Mouse (Mus musculus) ES-E14 (cell line): ENCODE data around the gene Tectb. TPM values are rescaled to one million over a fixed set of nuclear protein-coding genes. Genes with fewer than 3 reads are reported as not detected.

Experiments used
- DNase-seq: peaks from one replicate; pipeline ENCODE4 v3.0.0-alpha.2; 2013; ENCODE audit warnings: low read depth, low spot score
- H3K27ac ChIP-seq: 2 replicates; pipeline ENCODE4 v1.5.1; 2012; ENCODE audit warnings: low read depth, mild to moderate bottlenecking, low read length, moderate library complexity, mixed read lengths; ENCODE audit not compliant: poor library complexity, insufficient read depth, severe bottlenecking
- H3K36me3 ChIP-seq: 2 replicates; pipeline ENCODE4 v1.6.1; 2012; ENCODE audit warnings: mild to moderate bottlenecking, low read length, moderate library complexity, mixed read lengths; ENCODE audit not compliant: control insufficient read depth, poor library complexity, insufficient read depth, severe bottlenecking
- H3K4me1 ChIP-seq, 2 experiments: fragments of 150-350 bp in 1 of 2; sonication (generic) in 1 of 2; 2 replicates each; pipeline ENCODE4 v1.6.1; 2012; ENCODE audit warnings: low read length in 2 of 2, mild to moderate bottlenecking in 1 of 2, mixed read lengths in 1 of 2; ENCODE audit not compliant: control insufficient read depth in 2 of 2, insufficient read depth in 2 of 2, poor library complexity in 1 of 2
- H3K4me3 ChIP-seq, 2 experiments: fragments of 150-350 bp in 1 of 2; sonication (generic) in 1 of 2; 2 replicates each; pipeline ENCODE4 v1.5.1; 2012; ENCODE audit warnings: low read length in 2 of 2, low read depth in 1 of 2, mild to moderate bottlenecking in 1 of 2, mixed read lengths in 1 of 2; ENCODE audit not compliant: insufficient read depth in 1 of 2, poor library complexity in 1 of 2, severe bottlenecking in 1 of 2
- H3K9ac ChIP-seq: 2 replicates; pipeline ENCODE4 v1.6.1; 2012; ENCODE audit warnings: low read depth, mild to moderate bottlenecking, low read length, mixed read lengths; ENCODE audit not compliant: poor library complexity, insufficient read depth, severe bottlenecking
- H3K9me3 ChIP-seq: fragments of 150-350 bp; sonication (generic); 2 replicates; pipeline ENCODE4 v1.6.1; 2012; ENCODE audit warnings: low read depth, mild to moderate bottlenecking, low read length; ENCODE audit not compliant: control insufficient read depth, insufficient read depth
- CHD2 ChIP-seq: IDR thresholded peaks from 2 replicates; pipeline ENCODE4 v1.6.1; 2014; ENCODE audit warnings: mild to moderate bottlenecking, low read depth, low read length, inconsistent platforms
- HCFC1 ChIP-seq: IDR thresholded peaks from 2 replicates; pipeline ENCODE4 v1.6.1; 2012; ENCODE audit warnings: low read length, inconsistent platforms, borderline replicate concordance; ENCODE audit not compliant: insufficient read depth
- MAFK ChIP-seq: IDR thresholded peaks from 2 replicates; pipeline ENCODE4 v1.6.1; 2014; ENCODE audit warnings: mild to moderate bottlenecking, low read depth, low read length, inconsistent platforms; ENCODE audit not compliant: insufficient read depth
- ZC3H11A ChIP-seq: IDR thresholded peaks from 2 replicates; pipeline ENCODE4 v1.6.1; 2012; ENCODE audit warnings: low read depth, mild to moderate bottlenecking, inconsistent platforms, low read length, borderline replicate concordance
- ZNF384 ChIP-seq: IDR thresholded peaks from 2 replicates; pipeline ENCODE4 v1.6.1; 2012; ENCODE audit warnings: low read depth, low read length, inconsistent platforms
- in situ Hi-C, 2 experiments: fragments of 600-800 bp; cut with MboI; formaldehyde crosslinking; loops; one replicate each; pipeline ENCODE4 v1.15.1; 2025; ENCODE audit warnings: low sequenced_read_pairs in 2 of 2, inconsistent platforms in 1 of 2; ENCODE audit not compliant: unreplicated experiment in 2 of 2
- total RNA-seq: library from RNA; depleted of rRNA; stranded (reverse); fragments of 300-350 nt; gene quantifications from 2 replicates; pipeline ENCODE4 v1.2.3, GENCODE M21; 2012; rRNA removed

The Tectb gene
- not detected in 2 replicates for total RNA-seq

DNA sequence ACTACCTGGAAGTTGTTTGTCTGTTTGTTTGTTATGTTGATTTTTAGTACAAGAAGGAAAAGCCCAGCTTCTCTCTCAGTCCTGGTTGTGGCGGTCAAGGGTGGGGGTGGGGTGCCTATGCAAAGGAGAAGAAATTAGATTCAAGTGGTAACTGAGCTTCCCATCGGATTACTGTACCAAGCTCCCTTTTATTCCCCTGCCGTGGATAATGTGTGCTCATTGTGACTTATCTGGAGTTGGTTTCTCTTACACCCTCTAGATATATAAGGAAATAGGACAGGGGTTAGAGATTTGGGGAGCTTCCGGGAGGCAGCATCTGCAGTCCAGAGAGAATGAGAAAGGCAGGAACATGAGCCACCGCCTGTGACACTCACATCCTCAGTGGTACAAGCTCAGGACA is at the start of gene Tectb:
Tectb (plus strand) TSS at position 301 of the 400 bp plus-strand sequence.
- no peaks in the 10 kb centered on the region for H3K4me1 ChIP-seq
- no peak for TF ChIP-seq ZC3H11A
- no peak for TF ChIP-seq HCFC1
- no peak within 1 kb of the TSS for H3K27ac ChIP-seq
- H3K36me3 ChIP-seq, result no peaks in the 10 kb centered on the region
- in situ Hi-C loops, result no loop called here
- no peaks in the 10 kb centered on the region for H3K9me3 ChIP-seq
- DNase-seq, result no peak
- H3K4me3 ChIP-seq, result no peak within 1 kb of the TSS
- no peak within 1 kb of the TSS for H3K9ac ChIP-seq

DNA sequence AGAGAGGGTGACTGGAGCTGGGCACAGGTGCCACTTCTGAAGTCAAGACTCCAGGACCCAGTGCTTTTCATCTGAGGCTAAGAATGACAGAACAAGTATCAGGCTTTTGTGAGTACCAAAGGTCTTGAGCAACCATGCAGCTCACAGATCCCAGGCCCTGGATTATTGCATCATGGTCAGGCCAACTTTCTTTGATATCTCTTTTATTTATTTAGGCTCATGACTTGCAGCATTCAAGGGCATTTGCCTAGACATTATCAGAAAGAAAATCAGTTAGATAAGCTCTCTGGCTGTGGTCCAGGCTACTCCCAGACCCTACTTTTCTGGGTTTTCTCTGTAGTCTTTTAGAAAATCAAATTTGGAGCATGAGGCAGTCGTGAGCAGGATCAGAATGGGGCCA is 48.8 kb upstream of the Tectb start:
- H3K9me3 ChIP-seq, result no peaks in the 10 kb centered on the region
- in situ Hi-C loops, result no loop called here
- TF ChIP-seq HCFC1, result no peak
- TF ChIP-seq ZNF384, result no peak
- no peak for TF ChIP-seq ZC3H11A
- no peak for TF ChIP-seq MAFK
- no peak for TF ChIP-seq CHD2
- no peak overlapping the region for H3K27ac ChIP-seq
- no peak overlapping the region for H3K4me3 ChIP-seq
- H3K36me3 ChIP-seq, result no peaks in the 10 kb centered on the region
- no peak for DNase-seq
- H3K9ac ChIP-seq, result no peak overlapping the region
- H3K4me1 ChIP-seq, result no peaks in the 10 kb centered on the region

DNA sequence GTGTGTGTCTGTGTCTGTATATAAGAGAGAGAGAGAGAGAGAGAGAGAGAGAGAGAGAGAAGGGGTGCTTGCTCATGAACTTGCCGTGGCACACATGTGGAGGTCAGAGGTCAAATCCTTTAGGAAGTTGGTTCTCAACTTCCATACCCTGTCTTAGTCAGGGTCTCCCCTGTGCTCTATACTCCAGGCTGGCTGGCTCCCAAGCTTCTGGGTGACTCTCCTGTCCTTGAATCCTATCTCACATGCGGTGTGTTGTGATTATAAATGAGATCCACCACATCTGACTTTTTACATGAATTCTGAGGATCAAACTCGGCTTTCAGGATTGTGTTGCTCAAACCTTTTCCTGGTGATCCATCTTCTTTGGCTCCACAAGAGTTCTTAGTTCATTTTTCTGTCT is 48.1 kb upstream of the Tectb start:
- TF ChIP-seq MAFK (no peak), HCFC1 (no peak), ZC3H11A (no peak), ZNF384 (no peak), CHD2 (no peak)
- H3K36me3 ChIP-seq, result no peaks in the 10 kb centered on the region
- H3K4me1 ChIP-seq, result no peaks in the 10 kb centered on the region
- no peak overlapping the region for H3K4me3 ChIP-seq
- H3K9ac ChIP-seq, result no peak overlapping the region
- H3K27ac ChIP-seq, result no peak overlapping the region
- H3K9me3 ChIP-seq, result no peaks in the 10 kb centered on the region
- no peak for DNase-seq
- in situ Hi-C loops, result no loop called here

DNA sequence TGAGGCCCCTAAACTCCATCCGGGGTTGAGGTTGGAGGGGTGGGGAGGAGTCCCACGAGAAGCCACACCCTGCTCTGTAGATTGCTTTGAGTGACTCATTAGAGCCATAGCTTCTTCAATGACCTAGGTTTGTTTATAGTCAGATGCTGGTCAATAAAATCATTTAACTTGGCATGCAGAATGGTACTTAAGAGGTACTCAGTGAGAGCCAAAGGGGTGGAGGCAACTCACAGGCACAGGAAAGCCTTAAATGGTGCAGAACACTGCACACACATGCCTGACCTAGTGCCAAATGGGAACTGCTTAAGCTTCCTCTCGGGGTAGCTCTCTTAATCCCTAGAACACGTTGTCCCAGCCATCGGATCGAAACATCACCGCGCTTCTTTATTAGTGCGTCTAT is 46.0 kb upstream of the Tectb start:
- no peak for TF ChIP-seq ZNF384
- no peak for TF ChIP-seq MAFK
- no peak for TF ChIP-seq HCFC1
- TF ChIP-seq CHD2, result no peak
- TF ChIP-seq ZC3H11A, result no peak
- no peak overlapping the region for H3K4me3 ChIP-seq

DNA sequence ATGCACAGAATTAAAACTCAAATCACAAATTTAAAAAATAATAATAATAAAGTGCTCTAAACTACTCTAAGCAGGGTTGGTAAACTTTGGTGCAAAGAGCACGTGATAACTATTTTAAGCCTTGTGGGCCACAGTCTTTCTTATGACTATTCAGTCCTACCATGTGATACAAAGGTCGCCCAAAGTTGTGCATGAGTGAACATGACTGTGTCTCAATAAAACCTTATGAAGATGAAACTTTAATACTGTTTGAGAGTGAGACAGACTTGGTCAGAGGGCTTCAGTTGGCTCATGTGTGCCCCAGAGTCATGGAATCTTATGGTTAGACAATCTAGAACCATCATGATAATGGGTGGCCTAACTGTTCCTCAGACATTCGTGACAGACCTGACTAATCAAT is 44.6 kb upstream of the Tectb start:
- no peak overlapping the region for H3K9ac ChIP-seq
- no peaks in the 10 kb centered on the region for H3K9me3 ChIP-seq
- in situ Hi-C loops, result no loop called here
- TF ChIP-seq ZNF384 (no peak), HCFC1 (no peak), MAFK (no peak), ZC3H11A (no peak), CHD2 (no peak)
- DNase-seq, result no peak
- H3K36me3 ChIP-seq, result no peaks in the 10 kb centered on the region
- no peaks in the 10 kb centered on the region for H3K4me1 ChIP-seq
- H3K27ac ChIP-seq, result no peak overlapping the region
- no peak overlapping the region for H3K4me3 ChIP-seq

More for the DNA sequence above, 46.0 kb upstream of the Tectb start:
- Histone ChIP-seq H3K4me1 (no peaks in the 10 kb centered on the region), H3K9me3 (no peaks in the 10 kb centered on the region), H3K36me3 (no peaks in the 10 kb centered on the region), H3K27ac (no peak overlapping the region), H3K9ac (no peak overlapping the region)
- no peak for DNase-seq
- in situ Hi-C loops, result no loop called here
